Mouse (Mus musculus): ENCODE measurements around the gene Wbp1l. TPM values are rescaled to one million over a fixed set of nuclear protein-coding genes. Genes with fewer than 3 reads are reported as not detected.

Gene Wbp1l
- total RNA-seq, 2 experiments from 2014 or later, result 122 to 123 TPM

DNA sequence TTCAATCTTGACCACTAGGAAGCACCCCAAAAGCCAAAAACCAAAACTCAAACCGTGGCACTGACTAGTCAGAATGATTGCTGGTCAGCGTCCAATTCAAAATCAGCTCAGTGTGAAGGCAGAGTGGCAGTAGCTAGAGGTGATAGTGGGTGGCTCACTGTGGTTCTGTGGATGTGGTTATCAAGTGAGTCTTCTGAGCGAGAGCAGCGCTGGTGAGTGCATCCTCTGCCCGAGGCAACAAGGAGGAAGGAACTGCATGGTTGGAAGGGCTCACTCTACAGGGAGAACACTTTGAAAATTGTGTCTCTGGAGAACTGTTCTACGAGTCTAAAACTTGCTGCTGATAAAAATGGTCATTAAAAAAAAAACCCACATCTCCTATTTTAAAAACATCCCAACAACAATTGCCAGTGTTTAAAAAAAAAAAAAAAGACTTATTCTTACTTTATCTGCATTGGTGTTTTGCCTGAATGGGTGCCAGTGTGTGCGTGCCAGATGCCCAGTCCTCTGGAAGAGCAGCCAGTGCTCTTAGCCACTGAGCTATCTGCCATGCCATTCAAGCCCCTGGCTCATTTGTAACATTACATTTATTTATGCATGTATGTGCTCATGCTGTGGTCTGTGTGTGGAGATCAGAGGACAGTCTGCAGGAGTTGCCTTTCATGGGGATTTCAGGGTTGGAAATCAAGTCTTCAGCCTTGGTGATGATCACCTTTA, 107.1 kb downstream of the Wbp1l start:
- no peak for DNase-seq

GRCm38 (mm10) chr19:46706540-46707295, 107.8 kb downstream of the Wbp1l start:
- no peak for DNase-seq

Other genes with a start within 250 kb of the Wbp1l start
- under 1 TPM; 0.33 to 0.58 TPM for gene 2310034G01Rik, start 248.8 kb upstream of the Wbp1l start, total RNA-seq (2021)
- gene Actr1a, start 203.3 kb upstream of the Wbp1l start, total RNA-seq (2021), result 100 to 1,000 TPM; 100 to 106 TPM
- 10 to 100 TPM; 21.5 to 23.4 TPM for gene Sufu, start 202.2 kb upstream of the Wbp1l start, total RNA-seq (2021)
- 10 to 100 TPM; 37.9 to 41.6 TPM for gene Trim8, start 97.4 kb upstream of the Wbp1l start, total RNA-seq (2021)
- gene Arl3, start 25.9 kb upstream of the Wbp1l start, total RNA-seq (2021), result 10 to 100 TPM; 41.7 to 43.0 TPM
- 10 to 100 TPM; 11.2 to 16.4 TPM for gene Sfxn2, start 25.7 kb upstream of the Wbp1l start, total RNA-seq (2021)
- gene Cyp17a1, start 74.1 kb downstream of the Wbp1l start, total RNA-seq (2021), result 1 to 10 TPM; 1.3 to 9.6 TPM
- 10 to 100 TPM; 13.2 to 13.9 TPM for gene Borcs7, start 90.8 kb downstream of the Wbp1l start, total RNA-seq (2021)
- gene As3mt, start 108.4 kb downstream of the Wbp1l start, total RNA-seq (2021), result 10 to 100 TPM; 55.2 to 62.9 TPM
- 10 to 100 TPM; 13.2 to 23.4 TPM for gene Cnnm2, start 162.5 kb downstream of the Wbp1l start, total RNA-seq (2021)

All from adrenal gland, postnatal 10 days (tissue).